Mouse (Mus musculus) lung, adult 2 months (tissue): ENCODE measurements around the gene Tectb.

Experiments used
- CTCF ChIP-seq: fragments of 200-500 bp; IDR thresholded peaks from 2 replicates; pipeline ENCODE4 v1.5.1; 2011; ENCODE audit warnings: mild to moderate bottlenecking, low read length, control low read depth; ENCODE audit not compliant: insufficient read depth
- POLR2A ChIP-seq: fragments of 200-500 bp; IDR thresholded peaks from 2 replicates; pipeline ENCODE4 v1.6.1; 2011; ENCODE audit warnings: low read depth, mild to moderate bottlenecking, control low read depth, low read length, borderline replicate concordance; ENCODE audit errors: extremely low read depth

DNA sequence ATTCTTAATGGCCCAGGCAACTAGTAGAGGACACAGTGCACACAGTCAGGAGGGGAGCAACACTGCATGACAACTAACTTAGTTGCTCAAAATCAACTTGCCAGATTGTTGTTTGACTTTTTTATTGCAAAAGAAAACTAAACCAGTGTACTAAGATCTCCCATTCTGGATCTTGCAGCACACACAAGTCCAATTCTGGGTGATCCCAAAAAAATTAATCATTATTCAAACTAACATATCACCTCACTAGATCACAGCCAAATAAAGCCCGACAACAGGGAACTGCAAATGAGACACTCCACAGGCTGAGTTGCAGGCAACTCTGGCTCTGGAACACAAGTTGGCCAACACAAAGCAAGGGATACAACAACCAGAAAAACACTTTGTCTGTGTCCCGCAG lies 13.8 kb upstream of the Tectb start:
- TF ChIP-seq POLR2A (no peak), CTCF (no peak)
